Mouse (Mus musculus): Measurements from ENCODE around the gene Fam198b. TPM values are rescaled to one million over a fixed set of nuclear protein-coding genes. Genes with fewer than 3 reads are reported as not detected.
"Not testable (repeated sequence)": the region's sequence is repeated elsewhere in the genome, so short reads cannot be mapped to it uniquely, and the experiment has no call there.

Fam198b gene
- polyA plus RNA-seq, 1 experiment from 2014 or later, result 1.4 TPM

- no peak for ATAC-seq (ENCODE audit: low FRiP score)
- no peak overlapping the region for H3K27ac ChIP-seq
- H3K4me1 ChIP-seq, result no peaks in the 10 kb centered on the region
- no peaks in the 10 kb centered on the region for H3K9me3 ChIP-seq
- no peaks in the 10 kb centered on the region for H3K36me3 ChIP-seq (replicated peaks)
- no peak overlapping the region for H3K4me3 ChIP-seq (replicated peaks)
- H3K27me3 ChIP-seq, result no peaks in the 10 kb centered on the region
- no peak overlapping the region for H3K4me2 ChIP-seq
- WGBS, result 84% methylated on average over 3 of the region's 3 CpGs
- H3K9ac ChIP-seq, result no peak overlapping the region
Observed at GRCm38 (mm10) chr3:79936730-79937447, 52.6 kb downstream of the Fam198b start.

GRCm38 (mm10) chr3:79947736-79948135 lies 63.4 kb downstream of the Fam198b start:
- no peak overlapping the region for H3K4me2 ChIP-seq
- H3K4me1 ChIP-seq, result no peaks in the 10 kb centered on the region
- no peak overlapping the region for H3K4me3 ChIP-seq (replicated peaks)
- H3K27me3 ChIP-seq, result no peaks in the 10 kb centered on the region
- no peaks in the 10 kb centered on the region for H3K9me3 ChIP-seq
- no peak overlapping the region for H3K9ac ChIP-seq
- H3K27ac ChIP-seq, result no peak overlapping the region
- 71% methylated on average over 1 of the region's 1 CpGs for WGBS
- no peaks in the 10 kb centered on the region for H3K36me3 ChIP-seq (replicated peaks)
- ATAC-seq (ENCODE audit: low FRiP score), result no peak

GRCm38 (mm10) chr3:79948151-79948550 lies 63.8 kb downstream of the Fam198b start:
- no peaks in the 10 kb centered on the region for H3K36me3 ChIP-seq (replicated peaks)
- H3K27me3 ChIP-seq, result no peaks in the 10 kb centered on the region
- no peak overlapping the region for H3K27ac ChIP-seq
- WGBS, result 79% methylated on average over 2 of the region's 2 CpGs
- no peak for ATAC-seq (ENCODE audit: low FRiP score)
- no peak overlapping the region for H3K9ac ChIP-seq
- H3K9me3 ChIP-seq, result no peaks in the 10 kb centered on the region
- no peaks in the 10 kb centered on the region for H3K4me1 ChIP-seq
- H3K4me3 ChIP-seq (replicated peaks), result no peak overlapping the region
- no peak overlapping the region for H3K4me2 ChIP-seq

- no peak for ATAC-seq (ENCODE audit: low FRiP score)
- 88% methylated on average over 2 of the region's 2 CpGs for WGBS
- Histone ChIP-seq H3K4me1 (peaks cover 7% of the 10 kb centered on the region; the same call in 1 of the 2 replicates), H3K4me3 (replicated peaks) (no peak overlapping the region), H3K27ac (no peak overlapping the region), H3K4me2 (no peak overlapping the region), H3K9me3 (no peaks in the 10 kb centered on the region), H3K27me3 (no peaks in the 10 kb centered on the region), H3K9ac (no peak overlapping the region), H3K36me3 (replicated peaks) (no peaks in the 10 kb centered on the region)
Observed at GRCm38 (mm10) chr3:79953164-79953759, 68.9 kb downstream of the Fam198b start.

GRCm38 (mm10) chr3:79955262-79955661 lies 70.9 kb downstream of the Fam198b start:
- H3K36me3 ChIP-seq (replicated peaks), result no peaks in the 10 kb centered on the region
- H3K27me3 ChIP-seq, result no peaks in the 10 kb centered on the region
- no peak overlapping the region for H3K27ac ChIP-seq
- no peak overlapping the region for H3K4me3 ChIP-seq (replicated peaks)
- 89% methylated on average over 3 of the region's 3 CpGs for WGBS
- peaks cover 7% of the 10 kb centered on the region; the same call in 1 of the 2 replicates for H3K4me1 ChIP-seq
- no peak overlapping the region for H3K9ac ChIP-seq
- ATAC-seq (ENCODE audit: low FRiP score), result no peak
- H3K4me2 ChIP-seq, result no peak overlapping the region
- no peaks in the 10 kb centered on the region for H3K9me3 ChIP-seq

GRCm38 (mm10) chr3:79956792-79957191 lies 72.5 kb downstream of the Fam198b start:
- H3K4me2 ChIP-seq, result no peak overlapping the region
- no peak overlapping the region for H3K9ac ChIP-seq
- no peaks in the 10 kb centered on the region for H3K9me3 ChIP-seq
- no peak overlapping the region for H3K4me3 ChIP-seq (replicated peaks)
- H3K4me1 ChIP-seq, result peaks cover 7% of the 10 kb centered on the region; the same call in 1 of the 2 replicates
- H3K36me3 ChIP-seq (replicated peaks), result no peaks in the 10 kb centered on the region
- no peaks in the 10 kb centered on the region for H3K27me3 ChIP-seq
- ATAC-seq (ENCODE audit: low FRiP score), result no peak
- no peak overlapping the region for H3K27ac ChIP-seq

GRCm38 (mm10) chr3:79957752-79958151 lies 73.4 kb downstream of the Fam198b start:
- Histone ChIP-seq H3K4me2 (no peak overlapping the region), H3K4me1 (peaks cover 7% of the 10 kb centered on the region; the same call in 1 of the 2 replicates), H3K27ac (no peak overlapping the region), H3K36me3 (replicated peaks) (no peaks in the 10 kb centered on the region), H3K9ac (no peak overlapping the region), H3K27me3 (no peaks in the 10 kb centered on the region), H3K4me3 (replicated peaks) (no peak overlapping the region), H3K9me3 (no peaks in the 10 kb centered on the region)
- ATAC-seq (ENCODE audit: low FRiP score), result no peak
- WGBS, result 98% methylated on average over 2 of the region's 2 CpGs

- H3K4me1 ChIP-seq, result no peaks in the 10 kb centered on the region
- H3K36me3 ChIP-seq (replicated peaks), result no peaks in the 10 kb centered on the region
- H3K27ac ChIP-seq, result no peak overlapping the region
- H3K4me2 ChIP-seq, result no peak overlapping the region
- no peak overlapping the region for H3K9ac ChIP-seq
- 85% methylated on average over 4 of the region's 4 CpGs for WGBS
- no peak overlapping the region for H3K4me3 ChIP-seq (replicated peaks)
- ATAC-seq (ENCODE audit: low FRiP score), result no peak
- no peaks in the 10 kb centered on the region for H3K27me3 ChIP-seq
- no peaks in the 10 kb centered on the region for H3K9me3 ChIP-seq
Observed at GRCm38 (mm10) chr3:79966709-79967108, 82.4 kb downstream of the Fam198b start.

- 43% methylated on average over 1 of the region's 1 CpGs for WGBS
- H3K4me1 ChIP-seq, result no peaks in the 10 kb centered on the region
Observed at GRCm38 (mm10) chr3:79967346-79967745, 83.0 kb downstream of the Fam198b start.

GRCm38 (mm10) chr3:79968426-79968825 lies 84.1 kb downstream of the Fam198b start:
- no peaks in the 10 kb centered on the region for H3K27me3 ChIP-seq
- no peak overlapping the region for H3K4me2 ChIP-seq
- H3K36me3 ChIP-seq (replicated peaks), result no peaks in the 10 kb centered on the region
- WGBS, result 88% methylated on average over 2 of the region's 2 CpGs
- no peak overlapping the region for H3K27ac ChIP-seq
- ATAC-seq (ENCODE audit: low FRiP score), result no peak
- H3K4me1 ChIP-seq, result no peaks in the 10 kb centered on the region
- H3K9me3 ChIP-seq, result no peaks in the 10 kb centered on the region
- no peak overlapping the region for H3K9ac ChIP-seq
- no peak overlapping the region for H3K4me3 ChIP-seq (replicated peaks)

More at GRCm38 (mm10) chr3:79967346-79967745, 83.0 kb downstream of the Fam198b start:
- Histone ChIP-seq H3K9ac (no peak overlapping the region), H3K4me3 (replicated peaks) (no peak overlapping the region), H3K27me3 (no peaks in the 10 kb centered on the region), H3K4me2 (no peak overlapping the region), H3K27ac (no peak overlapping the region), H3K36me3 (replicated peaks) (no peaks in the 10 kb centered on the region), H3K9me3 (no peaks in the 10 kb centered on the region)
- ATAC-seq (ENCODE audit: low FRiP score), result no peak

GRCm38 (mm10) chr3:79969536-79969935 lies 85.2 kb downstream of the Fam198b start:
- H3K27ac ChIP-seq; H3K9ac ChIP-seq; H3K27me3 ChIP-seq; H3K4me2 ChIP-seq; ATAC-seq (ENCODE audit: low FRiP score); H3K4me1 ChIP-seq; H3K4me3 ChIP-seq (replicated peaks); H3K9me3 ChIP-seq; H3K36me3 ChIP-seq (replicated peaks): not testable (repeated sequence)
- 90% methylated on average over 3 of the region's 3 CpGs for WGBS

- Histone ChIP-seq H3K27ac (no peak overlapping the region), H3K4me2 (no peak overlapping the region), H3K36me3 (replicated peaks) (no peaks in the 10 kb centered on the region), H3K4me3 (replicated peaks) (no peak overlapping the region), H3K9me3 (no peaks in the 10 kb centered on the region), H3K9ac (no peak overlapping the region), H3K4me1 (no peaks in the 10 kb centered on the region), H3K27me3 (no peaks in the 10 kb centered on the region)
- no peak for ATAC-seq (ENCODE audit: low FRiP score)
- WGBS, result 93% methylated on average over 2 of the region's 2 CpGs
Observed at GRCm38 (mm10) chr3:79970070-79970469, 85.7 kb downstream of the Fam198b start.

GRCm38 (mm10) chr3:79970498-79970897 lies 86.2 kb downstream of the Fam198b start:
- Histone ChIP-seq H3K27me3 (no peaks in the 10 kb centered on the region), H3K4me3 (replicated peaks) (no peak overlapping the region), H3K9me3 (no peaks in the 10 kb centered on the region), H3K4me2 (no peak overlapping the region), H3K36me3 (replicated peaks) (no peaks in the 10 kb centered on the region), H3K9ac (no peak overlapping the region), H3K27ac (no peak overlapping the region), H3K4me1 (no peaks in the 10 kb centered on the region)
- no peak for ATAC-seq (ENCODE audit: low FRiP score)
- 89% methylated on average over 2 of the region's 2 CpGs for WGBS

Measured in forebrain, embryonic 12.5 days (tissue).